Mouse (Mus musculus) thymus, postnatal 14 days (tissue): ENCODE measurements around the gene Bola1.
"Not testable (repeated sequence)": the region's sequence is repeated elsewhere in the genome, so short reads cannot be mapped to it uniquely, and the experiment has no call there.

ENCODE experiments used
- DNase-seq: peaks from one replicate; pipeline ENCODE4 v3.0.0; 2021

Gene Bola1

DNA sequence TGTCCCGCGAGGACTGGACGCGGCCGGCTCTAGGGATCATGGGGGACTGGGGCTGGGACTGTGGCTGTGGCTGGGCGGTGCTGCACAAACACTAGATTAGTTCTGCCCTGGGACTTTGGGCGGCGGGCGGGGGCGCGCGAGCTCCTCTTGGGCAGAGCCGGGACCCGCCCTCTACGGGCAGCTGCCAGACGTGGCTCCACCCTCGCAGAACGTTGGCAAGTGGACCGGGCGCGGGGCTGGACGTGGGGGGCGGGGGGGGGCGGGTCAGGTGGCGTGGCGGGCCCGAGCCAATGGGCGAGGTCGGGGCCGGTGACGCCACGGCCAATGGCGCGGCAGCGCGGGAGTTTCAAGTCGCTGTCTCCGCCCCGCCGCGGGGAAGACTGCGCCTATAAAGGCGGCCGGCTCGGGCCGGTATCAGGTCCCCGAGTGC lies 26.9 kb upstream of the Bola1 start, which contains the start of gene Hist2h3c1:
Gene Hist2h3c1 (plus strand): TSS at position 259 of the 430 bp plus-strand sequence.
- not testable (repeated sequence) for DNase-seq

GRCm38 (mm10) chr3:96246018-96246417 lies 26.5 kb upstream of the Bola1 start:
- not testable (repeated sequence) for DNase-seq

DNA sequence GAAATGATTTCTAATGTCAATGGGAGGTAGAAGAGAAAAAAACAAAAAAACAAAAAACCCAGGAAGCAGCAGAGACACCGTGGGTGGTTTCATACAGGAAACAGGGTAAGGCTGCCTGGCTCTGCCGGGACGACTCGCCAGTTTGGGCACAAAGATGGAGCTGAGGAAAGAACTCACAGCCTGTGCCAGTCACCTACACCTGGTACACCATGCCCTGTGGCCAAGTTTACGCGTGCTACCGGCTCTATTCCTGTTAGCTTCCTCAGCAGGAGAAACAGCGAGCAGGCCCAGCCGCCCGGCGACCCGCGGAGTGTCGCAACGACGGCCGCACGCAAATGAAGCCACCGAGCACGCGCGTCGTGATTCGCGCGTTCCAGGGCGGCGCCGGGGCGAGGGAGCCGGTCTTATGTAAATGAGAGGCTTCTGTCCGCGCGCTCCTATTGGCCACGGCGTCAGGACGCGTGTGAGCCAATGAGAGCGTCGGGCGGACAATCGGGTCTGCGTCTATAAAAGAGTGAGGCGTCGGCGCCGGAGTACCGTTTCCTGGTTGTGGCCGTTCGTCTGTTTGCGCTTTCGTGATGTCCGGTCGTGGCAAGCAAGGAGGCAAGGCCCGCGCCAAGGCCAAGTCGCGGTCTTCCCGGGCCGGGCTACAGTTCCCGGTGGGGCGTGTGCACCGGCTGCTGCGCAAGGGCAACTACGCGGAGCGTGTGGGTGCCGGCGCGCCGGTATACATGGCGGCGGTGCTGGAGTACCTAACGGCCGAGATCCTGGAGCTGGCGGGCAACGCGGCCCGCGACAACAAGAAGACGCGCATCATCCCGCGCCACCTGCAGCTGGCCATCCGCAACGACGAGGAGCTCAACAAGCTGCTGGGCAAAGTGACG lies 25.7 kb upstream of the Bola1 start, which contains the start of gene Hist2h2aa1:
Gene Hist2h2aa1 (plus strand): TSS at position 495 of the 884 bp plus-strand sequence.
- DNase-seq = peak; percentile 86

DNA sequence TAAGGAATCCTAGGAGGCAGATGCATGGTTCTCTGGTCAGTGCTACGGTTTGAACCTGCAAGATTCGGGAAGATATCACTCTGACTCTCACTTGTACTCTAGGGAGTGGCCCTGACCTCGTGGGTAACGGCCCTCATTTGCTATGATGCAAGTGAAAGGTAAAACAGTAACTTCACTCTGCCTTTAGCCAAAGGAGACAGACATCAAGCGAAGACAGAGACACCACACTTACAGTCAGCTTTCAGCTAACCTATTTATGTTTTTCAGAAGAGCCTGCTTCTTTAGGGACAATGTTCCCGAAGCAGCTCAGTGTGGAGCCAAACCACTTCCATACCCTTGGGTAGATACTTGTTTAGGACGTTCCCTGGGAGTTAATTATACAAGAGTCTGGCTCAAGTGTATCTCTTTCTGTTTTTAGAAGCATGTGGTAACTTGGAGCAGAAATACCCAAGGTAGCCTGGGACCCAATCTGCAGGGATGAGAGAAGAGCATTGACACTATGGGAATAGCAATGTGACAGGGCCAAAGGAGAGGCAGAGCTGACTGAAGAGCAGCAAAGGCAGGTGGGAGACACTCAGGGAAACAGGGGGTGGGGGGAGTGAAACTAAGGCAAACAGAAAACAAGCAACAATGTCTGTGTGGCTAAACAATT lies 24.5 kb upstream of the Bola1 start:
- DNase-seq = peak; percentile 47

DNA sequence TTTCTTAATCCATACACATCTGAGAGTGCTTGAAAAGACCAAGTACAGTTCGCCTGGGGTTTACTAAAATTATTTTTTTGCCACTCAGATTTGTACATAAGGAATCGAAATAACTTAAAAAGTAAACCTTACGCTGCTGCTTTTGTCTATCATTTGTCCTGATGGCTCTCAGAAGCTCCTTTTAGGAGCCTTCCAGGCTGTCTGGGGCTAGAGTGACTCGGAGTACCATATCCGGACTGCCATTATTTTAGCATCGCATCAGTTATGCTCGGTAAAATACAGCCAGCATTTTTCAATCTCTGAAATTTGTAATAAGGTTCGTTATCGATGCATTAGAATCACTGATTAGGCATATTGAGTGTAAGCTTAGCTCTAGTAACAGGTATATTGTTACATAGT lies 21.3 kb upstream of the Bola1 start:
- DNase-seq = no peak

DNA sequence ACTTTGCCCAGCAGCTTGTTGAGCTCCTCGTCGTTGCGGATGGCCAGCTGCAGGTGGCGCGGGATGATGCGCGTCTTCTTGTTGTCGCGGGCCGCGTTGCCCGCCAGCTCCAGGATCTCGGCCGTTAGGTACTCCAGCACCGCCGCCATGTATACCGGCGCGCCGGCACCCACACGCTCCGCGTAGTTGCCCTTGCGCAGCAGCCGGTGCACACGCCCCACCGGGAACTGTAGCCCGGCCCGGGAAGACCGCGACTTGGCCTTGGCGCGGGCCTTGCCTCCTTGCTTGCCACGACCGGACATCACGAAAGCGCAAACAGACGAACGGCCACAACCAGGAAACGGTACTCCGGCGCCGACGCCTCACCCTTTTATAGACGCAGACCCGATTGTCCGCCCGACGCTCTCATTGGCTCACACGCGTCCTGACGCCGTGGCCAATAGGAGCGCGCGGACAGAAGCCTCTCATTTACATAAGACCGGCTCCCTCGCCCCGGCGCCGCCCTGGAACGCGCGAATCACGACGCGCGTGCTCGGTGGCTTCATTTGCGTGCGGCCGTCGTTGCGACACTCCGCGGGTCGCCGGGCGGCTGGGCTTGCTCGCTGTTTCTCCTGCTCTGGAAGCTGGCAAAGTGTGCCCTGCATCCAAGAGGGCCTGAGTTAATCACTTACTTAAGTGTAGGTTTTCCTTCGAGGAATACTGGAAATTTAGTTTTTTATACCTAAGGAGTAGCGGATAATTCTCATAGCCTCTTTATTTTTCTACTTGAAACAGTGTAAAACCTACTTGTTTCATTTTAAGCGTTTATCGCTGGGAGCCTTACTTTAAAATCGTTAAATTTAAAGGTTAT lies 20.7 kb upstream of the Bola1 start, which contains the start of gene Hist2h2aa2:
Gene Hist2h2aa2 (minus strand): TSS at position 328 of the 850 bp plus-strand sequence.
- peak; percentile 95 for DNase-seq

DNA sequence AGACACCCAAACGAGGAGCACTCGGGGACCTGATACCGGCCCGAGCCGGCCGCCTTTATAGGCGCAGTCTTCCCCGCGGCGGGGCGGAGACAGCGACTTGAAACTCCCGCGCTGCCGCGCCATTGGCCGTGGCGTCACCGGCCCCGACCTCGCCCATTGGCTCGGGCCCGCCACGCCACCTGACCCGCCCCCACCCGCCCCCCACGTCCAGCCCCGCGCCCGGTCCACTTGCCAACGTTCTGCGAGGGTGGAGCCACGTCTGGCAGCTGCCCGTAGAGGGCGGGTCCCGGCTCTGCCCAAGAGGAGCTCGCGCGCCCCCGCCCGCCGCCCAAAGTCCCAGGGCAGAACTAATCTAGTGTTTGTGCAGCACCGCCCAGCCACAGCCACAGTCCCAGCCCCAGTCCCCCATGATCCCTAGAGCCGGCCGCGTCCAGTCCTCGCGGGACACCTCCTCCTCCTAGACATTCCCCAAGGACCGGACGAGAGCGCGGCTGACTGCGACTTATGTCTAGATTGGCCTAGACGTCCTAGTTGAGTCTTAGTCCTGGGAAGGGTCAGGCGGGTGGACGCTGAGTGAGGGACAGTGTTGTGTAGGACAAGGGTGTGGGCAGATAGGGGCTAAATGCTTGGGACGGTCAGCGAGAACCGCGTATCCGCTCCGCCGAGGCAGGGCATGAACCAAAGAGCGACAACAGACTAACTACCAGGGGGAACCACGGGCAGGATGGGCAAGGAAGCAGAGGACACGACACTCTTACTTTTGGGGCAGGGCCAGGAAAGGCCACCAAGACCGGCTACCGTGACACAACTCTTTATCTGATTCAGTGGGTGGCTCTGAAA lies 19.7 kb upstream of the Bola1 start, which contains the start of gene Hist2h3c2:
Gene Hist2h3c2 (minus strand): TSS at position 174 of the 840 bp plus-strand sequence.
- peak; percentile 53 for DNase-seq

DNA sequence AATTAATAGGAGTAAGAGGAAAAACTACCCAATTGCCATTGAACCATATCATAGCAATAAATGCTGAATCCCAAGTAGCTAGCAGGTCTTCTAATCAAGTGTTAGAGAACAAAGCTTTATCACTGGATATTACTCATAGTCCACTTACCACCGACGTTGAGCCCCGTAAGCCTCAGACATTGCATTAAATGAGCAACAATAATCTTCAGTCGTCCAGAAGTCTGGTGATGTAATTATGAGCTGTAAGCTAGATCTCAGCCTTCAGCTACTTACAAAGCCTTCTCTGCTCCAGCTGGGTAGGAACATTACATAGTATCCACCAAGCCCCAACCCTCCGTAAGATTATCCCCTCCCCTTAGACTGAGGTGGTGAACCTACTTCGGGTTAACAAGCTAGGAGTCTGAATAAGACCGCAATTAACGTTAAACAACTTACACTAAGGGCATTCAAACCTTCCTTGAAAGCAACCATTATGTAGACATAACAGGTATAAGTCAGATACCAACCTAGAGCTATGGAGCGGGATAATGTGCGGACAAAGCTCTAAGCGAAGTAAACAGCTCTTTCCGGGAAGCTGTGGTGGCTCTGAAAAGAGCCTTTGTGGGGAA lies 18.5 kb upstream of the Bola1 start:
- no peak for DNase-seq

DNA sequence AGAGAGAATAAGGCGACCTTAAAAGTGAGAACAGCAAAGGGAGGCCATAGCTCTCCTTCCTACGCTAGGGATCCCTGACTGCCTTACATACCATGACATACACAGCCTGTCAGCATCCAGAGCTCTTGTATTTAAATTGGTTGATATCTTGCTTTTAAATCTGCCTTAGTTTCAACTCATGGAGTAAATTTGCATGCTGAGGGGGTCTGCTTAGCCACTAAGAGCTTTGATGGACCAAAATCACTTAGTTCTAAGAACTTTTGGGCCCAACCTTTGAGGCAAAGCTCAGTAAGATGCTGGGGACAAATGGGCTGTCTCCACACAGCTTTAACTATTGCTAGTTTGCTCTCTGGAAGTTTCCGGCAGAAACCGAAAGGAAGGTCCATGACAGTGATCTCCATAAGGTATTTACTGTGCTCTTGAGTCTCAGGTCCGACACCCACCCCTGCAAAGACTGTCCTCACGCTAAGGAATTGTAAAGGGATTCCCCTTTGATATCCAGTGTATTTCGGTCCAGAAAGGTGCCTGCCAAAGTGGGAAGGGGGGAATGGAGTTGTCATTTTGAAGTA lies 17.9 kb upstream of the Bola1 start:
- no peak for DNase-seq

GRCm38 (mm10) chr3:96236834-96237334 lies 17.4 kb upstream of the Bola1 start:
- no peak for DNase-seq

- no peak for DNase-seq
These were observed 16.3 kb upstream of the Bola1 start for GRCm38 (mm10) chr3:96235836-96236235.

DNA sequence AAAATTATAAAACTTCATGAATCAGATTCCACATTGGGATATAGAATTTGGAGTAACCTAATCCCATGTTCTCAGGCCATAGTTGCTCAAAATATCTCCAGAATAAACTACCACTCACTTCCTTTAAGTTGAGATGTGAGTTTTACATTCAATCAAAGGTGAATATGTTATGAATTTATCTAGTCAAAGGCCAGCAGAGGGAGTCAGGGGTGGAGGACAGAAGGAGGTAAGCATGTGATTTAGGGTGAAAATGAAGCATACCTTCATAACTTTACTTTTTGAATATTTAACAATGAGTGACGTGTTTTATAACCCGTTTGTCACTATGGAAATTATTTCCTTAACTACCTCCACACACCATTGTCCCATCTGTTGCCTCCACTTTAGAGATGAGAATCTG lies 15.4 kb upstream of the Bola1 start:
- peak; percentile 50 for DNase-seq

- no peak for DNase-seq
These were observed 12.2 kb upstream of the Bola1 start for GRCm38 (mm10) chr3:96231758-96232120.

DNA sequence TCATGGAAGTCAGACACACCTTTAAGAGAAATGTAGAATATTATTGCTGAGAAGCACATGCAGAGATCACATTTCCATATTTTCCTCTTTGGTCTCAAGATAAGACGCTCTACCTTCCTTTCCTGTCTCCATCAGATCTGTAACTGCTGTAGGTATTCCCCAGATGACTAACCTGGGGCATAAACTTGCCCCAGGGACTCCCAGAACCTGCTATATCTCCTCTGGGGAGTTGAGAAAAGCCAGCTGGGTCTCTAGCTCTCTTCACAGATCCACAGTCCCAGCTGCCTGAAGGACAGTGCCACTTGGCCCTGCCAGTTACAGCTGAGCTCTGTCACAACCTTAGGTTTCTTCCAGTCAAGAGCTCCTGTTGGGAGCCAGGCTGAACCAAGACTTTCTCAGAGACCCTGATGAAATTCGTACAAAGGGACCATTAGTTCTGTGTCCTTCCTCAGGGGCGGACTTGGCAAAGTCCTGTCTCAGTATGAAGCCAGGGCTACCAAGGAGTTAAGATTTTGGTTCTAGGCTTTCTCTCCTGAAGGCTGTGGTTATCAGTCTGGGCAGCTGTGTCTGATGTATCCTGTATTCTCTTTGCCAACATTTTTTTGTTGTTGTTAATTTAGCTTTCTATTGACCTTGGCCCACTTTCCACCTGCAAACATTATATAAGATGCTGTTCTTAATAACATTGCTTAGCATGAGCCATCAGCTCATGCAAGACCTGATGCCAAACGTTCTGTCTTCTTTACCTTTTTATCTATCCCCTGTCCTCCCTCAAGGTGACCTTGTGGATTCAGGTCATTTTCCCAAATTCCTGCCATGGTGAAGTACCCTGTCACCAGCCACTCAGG lies 11.6 kb upstream of the Bola1 start:
- DNase-seq = no peak

GRCm38 (mm10) chr3:96230404-96230803 lies 10.9 kb upstream of the Bola1 start:
- no peak for DNase-seq

- no peak for DNase-seq
These were observed 9.3 kb upstream of the Bola1 start for GRCm38 (mm10) chr3:96228828-96229227.

DNA sequence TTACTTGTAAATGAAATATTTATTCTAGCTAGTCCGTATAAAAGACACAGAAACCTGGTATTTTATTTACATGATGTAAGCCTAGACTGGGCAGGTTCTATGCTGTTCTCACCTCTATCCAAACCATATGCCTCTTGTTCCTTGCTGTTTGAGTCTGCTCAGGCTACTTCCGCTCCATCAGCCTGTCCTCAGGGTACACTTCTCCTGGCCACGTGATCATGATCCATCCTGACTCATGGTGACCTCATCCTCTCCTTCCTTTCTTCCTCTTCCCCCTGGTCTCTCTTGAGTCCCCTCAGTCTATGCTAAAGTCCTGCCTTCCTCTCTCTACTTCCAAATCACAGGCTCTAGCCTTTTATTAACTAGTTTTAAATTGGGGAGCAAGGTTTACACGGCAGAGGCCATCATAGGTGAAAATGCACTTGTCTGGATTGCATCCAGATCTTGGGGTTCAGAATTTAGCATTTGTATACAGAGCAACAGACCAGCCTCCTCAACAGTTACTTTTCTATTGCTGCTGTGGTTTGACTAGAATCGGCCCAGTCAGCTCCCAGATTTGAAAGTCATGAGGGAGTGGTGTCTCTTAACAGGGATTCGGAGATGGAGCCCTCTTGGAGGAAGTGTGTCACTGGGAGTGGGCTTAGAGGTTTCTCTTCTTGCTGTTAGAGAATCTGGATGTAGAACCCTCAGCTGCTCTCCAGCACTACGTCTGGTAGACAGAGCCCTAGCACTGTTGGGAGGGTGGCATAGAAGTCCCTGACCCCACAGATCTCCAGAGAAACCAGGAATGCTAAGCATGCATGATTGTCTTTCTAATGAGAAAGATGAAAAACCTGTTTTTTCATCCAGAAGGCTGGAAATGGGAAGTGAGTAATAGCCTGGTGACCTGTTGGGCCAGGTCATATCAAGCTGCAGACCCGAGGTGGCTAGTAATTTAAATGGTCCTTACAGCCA lies 7.5 kb upstream of the Bola1 start:
- DNase-seq = no peak

DNA sequence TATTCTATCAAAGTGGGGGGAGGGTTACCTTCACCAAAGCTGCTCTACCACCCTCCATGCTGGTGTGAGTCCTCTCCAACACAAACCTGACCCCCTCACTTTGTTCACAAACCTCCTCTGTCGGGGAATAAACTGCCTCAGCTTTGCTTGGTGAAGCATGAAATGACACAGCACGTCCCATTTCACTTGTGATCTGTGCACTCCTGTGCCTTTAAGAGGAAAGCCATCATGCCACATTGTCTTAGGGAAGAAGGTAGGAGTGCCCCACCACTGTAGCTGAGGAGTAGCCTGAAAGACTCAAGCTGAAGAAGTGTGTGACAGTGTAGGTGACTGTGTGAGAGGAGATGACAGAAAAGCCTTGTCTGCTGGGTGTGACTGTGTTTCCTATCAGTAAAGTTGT lies 5.9 kb upstream of the Bola1 start:
- no peak for DNase-seq

- no peak for DNase-seq
These were observed 3.3 kb upstream of the Bola1 start for GRCm38 (mm10) chr3:96222774-96223173.
